Mouse (Mus musculus): Measurements from ENCODE around the gene Mef2a. TPM values are rescaled to one million over a fixed set of nuclear protein-coding genes. Genes with fewer than 3 reads are reported as not detected.

Mef2a gene
- polyA plus RNA-seq, 1 experiment from 2014 or later = 15.0 TPM

GRCm38 (mm10) chr7:67217025-67217424 is 155.6 kb downstream of the Mef2a start:
- ATAC-seq = 0 out of 2 replicates have a peak, but pooled peaks have one; percentile 7
- WGBS (ENCODE audit: insufficient replicate concordance) = 58% methylated on average over 3 of the region's 3 CpGs
- Histone ChIP-seq H3K27me3 (replicated peaks) (no peaks in the 10 kb centered on the region), H3K9me3 (replicated peaks) (no peaks in the 10 kb centered on the region), H3K36me3 (no peaks in the 10 kb centered on the region), H3K27ac (no peak overlapping the region), H3K4me2 (no peak overlapping the region), H3K9ac (no peak overlapping the region), H3K4me1 (peaks cover 19% of the 10 kb centered on the region), H3K4me3 (no peak overlapping the region)

GRCm38 (mm10) chr7:67216351-67216750 is 156.3 kb downstream of the Mef2a start:
- H3K9me3 ChIP-seq (replicated peaks) = no peaks in the 10 kb centered on the region
- 48% methylated on average over 6 of the region's 6 CpGs for WGBS (ENCODE audit: insufficient replicate concordance)
- no peaks in the 10 kb centered on the region for H3K36me3 ChIP-seq
- H3K27ac ChIP-seq = no peak overlapping the region
- H3K4me3 ChIP-seq = no peak overlapping the region
- no peaks in the 10 kb centered on the region for H3K27me3 ChIP-seq (replicated peaks)
- no peak overlapping the region for H3K9ac ChIP-seq
- peaks cover 18% of the 10 kb centered on the region for H3K4me1 ChIP-seq
- H3K4me2 ChIP-seq = no peak overlapping the region
- peak; percentile 24; the same call in 1 of the 2 replicates for ATAC-seq

GRCm38 (mm10) chr7:67213589-67213988 is 159.1 kb downstream of the Mef2a start:
- ATAC-seq = no peak
- Histone ChIP-seq H3K4me3 (no peak overlapping the region), H3K27me3 (replicated peaks) (no peaks in the 10 kb centered on the region), H3K9me3 (replicated peaks) (no peaks in the 10 kb centered on the region), H3K4me2 (no peak overlapping the region), H3K9ac (no peak overlapping the region), H3K36me3 (no peaks in the 10 kb centered on the region), H3K27ac (no peak overlapping the region), H3K4me1 (peaks cover 38% of the 10 kb centered on the region)
- 70% methylated on average over 1 of the region's 1 CpGs for WGBS (ENCODE audit: insufficient replicate concordance)

GRCm38 (mm10) chr7:67211971-67212370 is 160.7 kb downstream of the Mef2a start:
- H3K9ac ChIP-seq = no peak overlapping the region

GRCm38 (mm10) chr7:67211341-67211740 is 161.3 kb downstream of the Mef2a start:
- H3K27ac ChIP-seq = peak overlapping the region; percentile 45; the same call in 1 of the 2 replicates
- no peak overlapping the region for H3K4me3 ChIP-seq
- 70% methylated on average over 6 of the region's 6 CpGs for WGBS (ENCODE audit: insufficient replicate concordance)
- ATAC-seq = no peak
- H3K27me3 ChIP-seq (replicated peaks) = no peaks in the 10 kb centered on the region
- H3K36me3 ChIP-seq = no peaks in the 10 kb centered on the region
- peaks cover 36% of the 10 kb centered on the region for H3K4me1 ChIP-seq
- H3K4me2 ChIP-seq = no peak overlapping the region
- H3K9me3 ChIP-seq (replicated peaks) = no peaks in the 10 kb centered on the region
- no peak overlapping the region for H3K9ac ChIP-seq

More at GRCm38 (mm10) chr7:67211971-67212370, 160.7 kb downstream of the Mef2a start:
- Histone ChIP-seq H3K4me2 (no peak overlapping the region), H3K9me3 (replicated peaks) (no peaks in the 10 kb centered on the region), H3K27ac (no peak overlapping the region), H3K4me1 (peaks cover 37% of the 10 kb centered on the region), H3K36me3 (no peaks in the 10 kb centered on the region), H3K4me3 (no peak overlapping the region), H3K27me3 (replicated peaks) (no peaks in the 10 kb centered on the region)
- ATAC-seq = no peak
- 72% methylated on average over 4 of the region's 4 CpGs for WGBS (ENCODE audit: insufficient replicate concordance)

GRCm38 (mm10) chr7:67210004-67210833 is 162.4 kb downstream of the Mef2a start:
- H3K9me3 ChIP-seq (replicated peaks) = no peaks in the 10 kb centered on the region
- 11% methylated on average over 6 of the region's 6 CpGs for WGBS (ENCODE audit: insufficient replicate concordance)
- 0 out of 2 replicates have a peak overlapping the region, but pooled peaks have one; percentile 4 for H3K9ac ChIP-seq
- H3K27me3 ChIP-seq (replicated peaks) = no peaks in the 10 kb centered on the region
- H3K4me2 ChIP-seq = peak overlapping the region; percentile 10; the same call in 1 of the 2 replicates
- peaks cover 31% of the 10 kb centered on the region for H3K4me1 ChIP-seq
- H3K27ac ChIP-seq = peak overlapping the region; percentile 45
- no peaks in the 10 kb centered on the region for H3K36me3 ChIP-seq
- H3K4me3 ChIP-seq = no peak overlapping the region
- peak; percentile 88 for ATAC-seq

- Histone ChIP-seq H3K9ac (no peak overlapping the region), H3K4me1 (peaks cover 31% of the 10 kb centered on the region), H3K4me3 (no peak overlapping the region), H3K27me3 (replicated peaks) (no peaks in the 10 kb centered on the region), H3K4me2 (no peak overlapping the region), H3K27ac (no peak overlapping the region), H3K9me3 (replicated peaks) (no peaks in the 10 kb centered on the region), H3K36me3 (no peaks in the 10 kb centered on the region)
- WGBS (ENCODE audit: insufficient replicate concordance) = 50% methylated on average over 1 of the region's 1 CpGs
- ATAC-seq = no peak
These were observed 164.3 kb downstream of the Mef2a start for GRCm38 (mm10) chr7:67208317-67208716.

GRCm38 (mm10) chr7:67207701-67208100 is 165.0 kb downstream of the Mef2a start:
- no peak overlapping the region for H3K27ac ChIP-seq
- H3K9ac ChIP-seq = no peak overlapping the region
- H3K4me1 ChIP-seq = peaks cover 31% of the 10 kb centered on the region
- 55% methylated on average over 6 of the region's 6 CpGs for WGBS (ENCODE audit: insufficient replicate concordance)
- no peak overlapping the region for H3K4me3 ChIP-seq
- H3K4me2 ChIP-seq = no peak overlapping the region
- no peaks in the 10 kb centered on the region for H3K36me3 ChIP-seq
- ATAC-seq = no peak
- H3K27me3 ChIP-seq (replicated peaks) = no peaks in the 10 kb centered on the region
- H3K9me3 ChIP-seq (replicated peaks) = no peaks in the 10 kb centered on the region

GRCm38 (mm10) chr7:67206496-67206895 is 166.2 kb downstream of the Mef2a start:
- no peak for ATAC-seq
- Histone ChIP-seq H3K9me3 (replicated peaks) (no peaks in the 10 kb centered on the region), H3K4me1 (peaks cover 29% of the 10 kb centered on the region), H3K36me3 (no peaks in the 10 kb centered on the region), H3K4me2 (no peak overlapping the region), H3K27me3 (replicated peaks) (no peaks in the 10 kb centered on the region), H3K4me3 (no peak overlapping the region), H3K27ac (no peak overlapping the region), H3K9ac (no peak overlapping the region)
- WGBS (ENCODE audit: insufficient replicate concordance) = 55% methylated on average over 10 of the region's 10 CpGs

GRCm38 (mm10) chr7:67205734-67206425 is 166.8 kb downstream of the Mef2a start:
- no peak overlapping the region for H3K27ac ChIP-seq
- no peak overlapping the region for H3K9ac ChIP-seq
- H3K27me3 ChIP-seq (replicated peaks) = no peaks in the 10 kb centered on the region
- H3K9me3 ChIP-seq (replicated peaks) = no peaks in the 10 kb centered on the region
- H3K36me3 ChIP-seq = no peaks in the 10 kb centered on the region
- H3K4me3 ChIP-seq = no peak overlapping the region
- 64% methylated on average over 9 of the region's 9 CpGs for WGBS (ENCODE audit: insufficient replicate concordance)
- ATAC-seq = no peak
- H3K4me1 ChIP-seq = peaks cover 23% of the 10 kb centered on the region
- H3K4me2 ChIP-seq = no peak overlapping the region

- H3K27ac ChIP-seq = no peak overlapping the region
- no peak for ATAC-seq
- no peaks in the 10 kb centered on the region for H3K9me3 ChIP-seq (replicated peaks)
- H3K4me2 ChIP-seq = no peak overlapping the region
- no peak overlapping the region for H3K9ac ChIP-seq
- no peaks in the 10 kb centered on the region for H3K36me3 ChIP-seq
- H3K27me3 ChIP-seq (replicated peaks) = no peaks in the 10 kb centered on the region
- no peak overlapping the region for H3K4me3 ChIP-seq
- H3K4me1 ChIP-seq = peaks cover 8% of the 10 kb centered on the region; the same call in 1 of the 2 replicates
- 64% methylated on average over 3 of the region's 3 CpGs for WGBS (ENCODE audit: insufficient replicate concordance)
These were observed 169.0 kb downstream of the Mef2a start for GRCm38 (mm10) chr7:67203625-67204024.

- 17% methylated on average over 10 of the region's 10 CpGs for WGBS (ENCODE audit: insufficient replicate concordance)
- ATAC-seq = no peak
- Histone ChIP-seq H3K9me3 (replicated peaks) (no peaks in the 10 kb centered on the region), H3K36me3 (no peaks in the 10 kb centered on the region), H3K27ac (no peak overlapping the region), H3K4me2 (no peak overlapping the region), H3K27me3 (replicated peaks) (no peaks in the 10 kb centered on the region), H3K4me1 (no peaks in the 10 kb centered on the region), H3K9ac (no peak overlapping the region), H3K4me3 (no peak overlapping the region)
These were observed 173.2 kb downstream of the Mef2a start for GRCm38 (mm10) chr7:67199412-67199811.

Data from liver, embryonic 12.5 days (tissue).